Mouse (Mus musculus) erythroblast, embryonic 14.5 days (primary cell): ENCODE measurements around the gene Phka1. TPM values are rescaled to one million over a fixed set of nuclear protein-coding genes. Genes with fewer than 3 reads are reported as not detected.
"Not testable (repeated sequence)": the region's sequence is repeated elsewhere in the genome, so short reads cannot be mapped to it uniquely, and the experiment has no call there.

Experiments used
- H3K27me3 ChIP-seq: 2 replicates; pipeline ENCODE4 v1.6.1; 2012; ENCODE audit warnings: inconsistent platforms; ENCODE audit not compliant: control insufficient read depth
- H3K36me3 ChIP-seq: 2 replicates; pipeline ENCODE4 v1.6.1; 2012; ENCODE audit warnings: mild to moderate bottlenecking, inconsistent platforms; ENCODE audit not compliant: control insufficient read depth
- H3K4me1 ChIP-seq: 2 replicates; pipeline ENCODE4 v1.6.1; 2012; ENCODE audit warnings: inconsistent platforms; ENCODE audit not compliant: control insufficient read depth
- H3K4me3 ChIP-seq: replicated peaks from 2 replicates; pipeline ENCODE3; 2012; ENCODE audit warnings: moderate library complexity, mild to moderate bottlenecking, inconsistent platforms
- H3K9me3 ChIP-seq: 2 replicates; pipeline ENCODE4 v1.6.1; 2012; ENCODE audit warnings: low read length, inconsistent platforms, mixed read lengths; ENCODE audit not compliant: control insufficient read depth
- GATA1 ChIP-seq: IDR thresholded peaks from 2 replicates; pipeline ENCODE4 v1.6.1; 2012; ENCODE audit warnings: low read length, inconsistent platforms, mixed read lengths
- TAL1 ChIP-seq: IDR thresholded peaks from 3 replicates; pipeline ENCODE4 v1.6.1; 2012; ENCODE audit warnings: low read length, inconsistent platforms, mixed read lengths
- polyA plus RNA-seq: library from polyadenylated mRNA; stranded (reverse); fragments of >175 nt; gene quantifications from 2 replicates; pipeline ENCODE4 v1.2.3, GENCODE M21; 2012

Phka1 gene
- not detected in 2 replicates for polyA plus RNA-seq

GRCm38 (mm10) chrX:102643823-102644572 lies at the start of gene Phka1:
Gene Phka1 (minus strand): TSS chrX:102644246.
- H3K4me3 ChIP-seq = peak within 1 kb of the TSS; percentile 62
- TF ChIP-seq GATA1 (no peak), TAL1 (no peak)
- H3K36me3 ChIP-seq = no peaks in the 10 kb centered on the region
- H3K27me3 ChIP-seq = peaks cover 30% of the 10 kb centered on the region
- peaks cover 4% of the 10 kb centered on the region for H3K9me3 ChIP-seq
- H3K4me1 ChIP-seq = peaks cover 6% of the 10 kb centered on the region

GRCm38 (mm10) chrX:102689252-102689651 lies 45.2 kb upstream of the Phka1 start:
- not testable (repeated sequence) for H3K9me3 ChIP-seq, H3K36me3 ChIP-seq, H3K4me1 ChIP-seq, H3K4me3 ChIP-seq, H3K27me3 ChIP-seq

- not testable (repeated sequence) for H3K4me3 ChIP-seq, H3K9me3 ChIP-seq, H3K27me3 ChIP-seq, H3K36me3 ChIP-seq, H3K4me1 ChIP-seq
Observed at GRCm38 (mm10) chrX:102686872-102687271, 42.8 kb upstream of the Phka1 start, which contains the start of gene Gm3880. Gene Gm3880 (minus strand): TSS chrX:102686972.

DNA sequence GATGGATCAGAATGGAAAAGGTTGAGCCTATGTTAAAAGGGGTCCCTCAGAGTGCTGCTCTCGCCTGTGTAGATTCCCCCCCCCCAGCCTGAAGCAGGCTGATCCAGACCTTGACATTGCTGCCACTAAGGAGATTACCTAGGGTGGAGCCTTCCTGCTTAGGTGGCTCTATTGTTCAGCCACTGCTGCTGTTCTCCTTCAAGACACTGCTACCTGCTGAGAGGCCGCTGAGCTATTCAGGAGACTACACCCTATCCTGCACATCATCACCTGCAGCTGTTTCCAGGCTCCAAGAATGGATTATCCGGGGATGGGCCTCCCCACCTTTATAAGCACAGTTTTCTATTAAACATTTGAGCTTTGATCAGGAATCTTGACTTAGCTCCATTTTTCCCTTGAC lies 40.7 kb upstream of the Phka1 start:
- H3K4me3 ChIP-seq, H3K36me3 ChIP-seq, H3K4me1 ChIP-seq, H3K9me3 ChIP-seq, H3K27me3 ChIP-seq: not testable (repeated sequence)

GRCm38 (mm10) chrX:102666641-102667040 lies 22.6 kb upstream of the Phka1 start:
- Histone ChIP-seq H3K27me3 (no peaks in the 10 kb centered on the region; the same call in 1 of the 2 replicates), H3K4me1 (no peaks in the 10 kb centered on the region), H3K9me3 (no peaks in the 10 kb centered on the region), H3K4me3 (no peak overlapping the region), H3K36me3 (no peaks in the 10 kb centered on the region)
- no peak for TF ChIP-seq TAL1
- TF ChIP-seq GATA1 = no peak

GRCm38 (mm10) chrX:102660712-102661111 lies 16.7 kb upstream of the Phka1 start:
- Histone ChIP-seq H3K9me3 (no peaks in the 10 kb centered on the region), H3K36me3 (no peaks in the 10 kb centered on the region), H3K4me1 (no peaks in the 10 kb centered on the region), H3K27me3 (0 out of 2 replicates have a peak, but pooled peaks cover 4% of the 10 kb centered on the region), H3K4me3 (no peak overlapping the region)
- no peak for TF ChIP-seq TAL1
- no peak for TF ChIP-seq GATA1

- TF ChIP-seq GATA1 (no peak), TAL1 (no peak)
- Histone ChIP-seq H3K4me1 (peaks cover 6% of the 10 kb centered on the region), H3K36me3 (no peaks in the 10 kb centered on the region), H3K27me3 (peaks cover 30% of the 10 kb centered on the region), H3K9me3 (peaks cover 4% of the 10 kb centered on the region), H3K4me3 (no peak overlapping the region)
Observed at GRCm38 (mm10) chrX:102645691-102646090, 1.6 kb upstream of the Phka1 start.

DNA sequence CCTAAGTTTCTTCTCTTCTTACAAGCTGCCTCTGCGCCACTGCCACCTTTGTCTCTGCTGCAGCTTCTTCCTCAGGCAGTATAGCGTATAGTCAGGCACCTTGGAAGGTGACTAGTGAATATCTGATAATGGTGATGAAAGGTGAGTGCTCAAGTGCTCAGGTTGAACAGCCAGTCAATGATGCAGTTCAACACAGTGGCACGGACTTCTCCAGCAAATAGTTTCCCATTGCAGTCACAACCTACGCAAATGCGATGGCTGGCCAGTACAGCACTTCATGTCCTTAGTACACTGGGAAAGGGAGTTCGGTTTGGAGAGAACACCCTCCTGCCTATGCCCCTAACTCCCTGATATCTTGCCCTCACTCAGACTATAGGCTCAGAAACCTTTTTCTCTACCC lies 1.1 kb upstream of the Phka1 start:
- H3K9me3 ChIP-seq = peaks cover 4% of the 10 kb centered on the region
- no peak overlapping the region for H3K4me3 ChIP-seq
- no peak for TF ChIP-seq GATA1
- TF ChIP-seq TAL1 = no peak
- peaks cover 6% of the 10 kb centered on the region for H3K4me1 ChIP-seq
- no peaks in the 10 kb centered on the region for H3K36me3 ChIP-seq
- H3K27me3 ChIP-seq = peaks cover 30% of the 10 kb centered on the region

GRCm38 (mm10) chrX:102644573-102644951 lies 516 bp upstream of the Phka1 start:
- H3K4me1 ChIP-seq = peaks cover 6% of the 10 kb centered on the region
- TF ChIP-seq GATA1 = no peak
- TF ChIP-seq TAL1 = no peak
- H3K9me3 ChIP-seq = peaks cover 4% of the 10 kb centered on the region
- H3K4me3 ChIP-seq = peak overlapping the region; percentile 62
- H3K27me3 ChIP-seq = peaks cover 30% of the 10 kb centered on the region
- no peaks in the 10 kb centered on the region for H3K36me3 ChIP-seq

DNA sequence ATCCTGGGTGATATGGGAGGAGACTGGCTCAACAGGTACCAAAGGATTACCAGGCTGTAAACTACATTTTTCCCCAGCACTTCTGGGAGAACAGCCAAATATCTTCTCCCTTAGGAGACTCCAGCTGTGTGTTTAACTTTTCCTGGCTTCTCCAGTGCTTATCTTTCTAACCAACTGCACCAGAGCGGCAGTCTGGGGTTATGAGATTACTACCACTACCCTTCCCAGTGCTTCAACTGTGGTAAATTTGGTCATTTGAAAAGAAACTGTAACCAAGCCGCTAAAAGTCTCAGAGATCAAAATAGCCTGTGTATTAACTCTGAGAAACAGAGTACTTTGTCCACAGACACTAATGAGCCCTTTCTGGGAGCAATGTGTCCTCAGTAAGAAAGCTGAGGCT lies 42.8 kb downstream of the Phka1 start:
- TF ChIP-seq GATA1 (no peak), TAL1 (no peak)
- Histone ChIP-seq H3K9me3 (no peaks in the 10 kb centered on the region), H3K36me3 (no peaks in the 10 kb centered on the region), H3K4me3 (no peak overlapping the region), H3K4me1 (no peaks in the 10 kb centered on the region), H3K27me3 (no peaks in the 10 kb centered on the region)
